Mouse (Mus musculus): ENCODE measurements around the gene Fbxo34. TPM values are rescaled to one million over a fixed set of nuclear protein-coding genes. Genes with fewer than 3 reads are reported as not detected.
A peak's percentile ranks its signal among the peaks of the same experiment; 100 is the strongest.
"Not testable (repeated sequence)": the region's sequence is repeated elsewhere in the genome, so short reads cannot be mapped to it uniquely, and the experiment has no call there.

Fbxo34 gene
- polyA plus RNA-seq (2014; fragmentation: Nextera tagmentation; extraction: Ambion mirVana), result 13.8 and 25.8 TPM in 2 replicates

- H3K9me3 ChIP-seq (ENCODE audit: control insufficient read depth, low read length); H3K4me2 ChIP-seq (replicated peaks; ENCODE audit: low read depth, low read length); H3K4me1 ChIP-seq (ENCODE audit: control insufficient read depth, insufficient read depth, low read length); H3K36me3 ChIP-seq (ENCODE audit: control insufficient read depth, insufficient read depth, low read length); H3K27me3 ChIP-seq (ENCODE audit: control insufficient read depth, insufficient read depth, low read length); H3K27ac ChIP-seq (ENCODE audit: low read depth, low read length); H3K9ac ChIP-seq (ENCODE audit: low read depth, low read length); ATAC-seq (ENCODE audit: low FRiP score, low TSS enrichment); H3K4me3 ChIP-seq (ENCODE audit: low read length): not testable (repeated sequence)
- 94% methylated on average over 2 of the region's 5 CpGs for WGBS
Measured at GRCm38 (mm10) chr14:47450121-47450520, at the start of gene Fbxo34. Gene Fbxo34 (plus strand): TSS chr14:47450421.

- ATAC-seq (ENCODE audit: low FRiP score, low TSS enrichment), result no peak
- Histone ChIP-seq H3K9ac (ENCODE audit: low read depth, low read length) (no peak overlapping the region), H3K4me1 (ENCODE audit: control insufficient read depth, insufficient read depth, low read length) (no peaks in the 10 kb centered on the region), H3K4me3 (ENCODE audit: low read length) (no peak overlapping the region), H3K27ac (ENCODE audit: low read depth, low read length) (no peak overlapping the region), H3K9me3 (ENCODE audit: control insufficient read depth, low read length) (no peaks in the 10 kb centered on the region), H3K27me3 (ENCODE audit: control insufficient read depth, insufficient read depth, low read length) (no peaks in the 10 kb centered on the region), H3K4me2 (replicated peaks; ENCODE audit: low read depth, low read length) (no peak overlapping the region), H3K36me3 (ENCODE audit: control insufficient read depth, insufficient read depth, low read length) (peaks cover 84% of the 10 kb centered on the region)
- WGBS, result 94% methylated on average over 8 of the region's 8 CpGs
Measured at GRCm38 (mm10) chr14:47402735-47403134, 47.5 kb upstream of the Fbxo34 start.

- Histone ChIP-seq H3K9me3 (ENCODE audit: control insufficient read depth, low read length) (no peaks in the 10 kb centered on the region), H3K27ac (ENCODE audit: low read depth, low read length) (no peak overlapping the region), H3K4me3 (ENCODE audit: low read length) (no peak overlapping the region), H3K27me3 (ENCODE audit: control insufficient read depth, insufficient read depth, low read length) (no peaks in the 10 kb centered on the region), H3K36me3 (ENCODE audit: control insufficient read depth, insufficient read depth, low read length) (peaks cover 94% of the 10 kb centered on the region), H3K9ac (ENCODE audit: low read depth, low read length) (no peak overlapping the region), H3K4me1 (ENCODE audit: control insufficient read depth, insufficient read depth, low read length) (no peaks in the 10 kb centered on the region), H3K4me2 (replicated peaks; ENCODE audit: low read depth, low read length) (no peak overlapping the region)
- no peak for ATAC-seq (ENCODE audit: low FRiP score, low TSS enrichment)
- WGBS, result 85% methylated on average over 9 of the region's 9 CpGs
Measured at GRCm38 (mm10) chr14:47406000-47406399, 44.2 kb upstream of the Fbxo34 start.

GRCm38 (mm10) chr14:47417346-47417745 lies 32.9 kb upstream of the Fbxo34 start:
- Histone ChIP-seq H3K27ac (ENCODE audit: low read depth, low read length) (no peak overlapping the region), H3K4me3 (ENCODE audit: low read length) (peak overlapping the region; percentile 57), H3K9me3 (ENCODE audit: control insufficient read depth, low read length) (no peaks in the 10 kb centered on the region), H3K9ac (ENCODE audit: low read depth, low read length) (peak overlapping the region; percentile 58), H3K4me2 (replicated peaks; ENCODE audit: low read depth, low read length) (peak overlapping the region; percentile 63), H3K4me1 (ENCODE audit: control insufficient read depth, insufficient read depth, low read length) (peaks cover 9% of the 10 kb centered on the region; the same call in 1 of the 2 replicates), H3K27me3 (ENCODE audit: control insufficient read depth, insufficient read depth, low read length) (no peaks in the 10 kb centered on the region), H3K36me3 (ENCODE audit: control insufficient read depth, insufficient read depth, low read length) (peaks cover 32% of the 10 kb centered on the region)
- ATAC-seq (ENCODE audit: low FRiP score, low TSS enrichment), result no peak
- WGBS, result 26% methylated on average over 3 of the region's 3 CpGs

GRCm38 (mm10) chr14:47417775-47418665 lies 32.2 kb upstream of the Fbxo34 start, which contains the start of gene Dlgap5:
Gene Dlgap5 (minus strand): TSS chr14:47418407.
- 2% methylated on average over 36 of the region's 36 CpGs for WGBS
- ATAC-seq (ENCODE audit: low FRiP score, low TSS enrichment), result peak; percentile 98
- H3K36me3 ChIP-seq (ENCODE audit: control insufficient read depth, insufficient read depth, low read length), result peaks cover 25% of the 10 kb centered on the region
- peak within 1 kb of the TSS; percentile 63 for H3K4me2 ChIP-seq (replicated peaks; ENCODE audit: low read depth, low read length)
- no peaks in the 10 kb centered on the region for H3K27me3 ChIP-seq (ENCODE audit: control insufficient read depth, insufficient read depth, low read length)
- peaks cover 9% of the 10 kb centered on the region; the same call in 1 of the 2 replicates for H3K4me1 ChIP-seq (ENCODE audit: control insufficient read depth, insufficient read depth, low read length)
- H3K4me3 ChIP-seq (ENCODE audit: low read length), result peak within 1 kb of the TSS; percentile 57
- H3K9ac ChIP-seq (ENCODE audit: low read depth, low read length), result peak within 1 kb of the TSS; percentile 58
- H3K9me3 ChIP-seq (ENCODE audit: control insufficient read depth, low read length), result no peaks in the 10 kb centered on the region
- peak within 1 kb of the TSS; percentile 52 for H3K27ac ChIP-seq (ENCODE audit: low read depth, low read length)

- Histone ChIP-seq H3K4me3 (ENCODE audit: low read length) (peak overlapping the region; percentile 57), H3K4me2 (replicated peaks; ENCODE audit: low read depth, low read length) (peak overlapping the region; percentile 63), H3K27ac (ENCODE audit: low read depth, low read length) (peak overlapping the region; percentile 31; the same call in 1 of the 2 replicates), H3K36me3 (ENCODE audit: control insufficient read depth, insufficient read depth, low read length) (peaks cover 24% of the 10 kb centered on the region), H3K27me3 (ENCODE audit: control insufficient read depth, insufficient read depth, low read length) (no peaks in the 10 kb centered on the region), H3K9ac (ENCODE audit: low read depth, low read length) (peak overlapping the region; percentile 58; the same call in 1 of the 2 replicates), H3K9me3 (ENCODE audit: control insufficient read depth, low read length) (no peaks in the 10 kb centered on the region), H3K4me1 (ENCODE audit: control insufficient read depth, insufficient read depth, low read length) (peaks cover 9% of the 10 kb centered on the region; the same call in 1 of the 2 replicates)
- no peak for ATAC-seq (ENCODE audit: low FRiP score, low TSS enrichment)
- WGBS, result 27% methylated on average over 5 of the region's 5 CpGs
Measured at GRCm38 (mm10) chr14:47418666-47418991, 31.6 kb upstream of the Fbxo34 start.

GRCm38 (mm10) chr14:47419034-47419625 lies 31.1 kb upstream of the Fbxo34 start:
- H3K9ac ChIP-seq (ENCODE audit: low read depth, low read length), result no peak overlapping the region
- H3K36me3 ChIP-seq (ENCODE audit: control insufficient read depth, insufficient read depth, low read length), result peaks cover 19% of the 10 kb centered on the region
- H3K4me3 ChIP-seq (ENCODE audit: low read length), result no peak overlapping the region
- no peaks in the 10 kb centered on the region for H3K9me3 ChIP-seq (ENCODE audit: control insufficient read depth, low read length)
- H3K4me2 ChIP-seq (replicated peaks; ENCODE audit: low read depth, low read length), result peak overlapping the region; percentile 63; the same call in 1 of the 2 replicates
- ATAC-seq (ENCODE audit: low FRiP score, low TSS enrichment), result no peak
- H3K27ac ChIP-seq (ENCODE audit: low read depth, low read length), result peak overlapping the region; percentile 31
- peaks cover 9% of the 10 kb centered on the region; the same call in 1 of the 2 replicates for H3K4me1 ChIP-seq (ENCODE audit: control insufficient read depth, insufficient read depth, low read length)
- WGBS, result 72% methylated on average over 9 of the region's 9 CpGs
- no peaks in the 10 kb centered on the region for H3K27me3 ChIP-seq (ENCODE audit: control insufficient read depth, insufficient read depth, low read length)

GRCm38 (mm10) chr14:47419723-47420276 lies 30.4 kb upstream of the Fbxo34 start:
- peaks cover 12% of the 10 kb centered on the region for H3K36me3 ChIP-seq (ENCODE audit: control insufficient read depth, insufficient read depth, low read length)
- ATAC-seq (ENCODE audit: low FRiP score, low TSS enrichment), result no peak

More at GRCm38 (mm10) chr14:47419723-47420276, 30.4 kb upstream of the Fbxo34 start:
- Histone ChIP-seq H3K4me1 (ENCODE audit: control insufficient read depth, insufficient read depth, low read length) (peaks cover 9% of the 10 kb centered on the region; the same call in 1 of the 2 replicates), H3K27me3 (ENCODE audit: control insufficient read depth, insufficient read depth, low read length) (no peaks in the 10 kb centered on the region), H3K9me3 (ENCODE audit: control insufficient read depth, low read length) (no peaks in the 10 kb centered on the region), H3K9ac (ENCODE audit: low read depth, low read length) (no peak overlapping the region), H3K4me2 (replicated peaks; ENCODE audit: low read depth, low read length) (no peak overlapping the region), H3K4me3 (ENCODE audit: low read length) (no peak overlapping the region), H3K27ac (ENCODE audit: low read depth, low read length) (no peak overlapping the region)
- WGBS, result 92% methylated on average over 24 of the region's 24 CpGs

All from kidney, embryonic 14.5 days (tissue).